Mouse (Mus musculus): Measurements from ENCODE around the gene Bloc1s4.
A peak's percentile ranks its signal among the peaks of the same experiment; 100 is the strongest.

Bloc1s4 gene

DNA sequence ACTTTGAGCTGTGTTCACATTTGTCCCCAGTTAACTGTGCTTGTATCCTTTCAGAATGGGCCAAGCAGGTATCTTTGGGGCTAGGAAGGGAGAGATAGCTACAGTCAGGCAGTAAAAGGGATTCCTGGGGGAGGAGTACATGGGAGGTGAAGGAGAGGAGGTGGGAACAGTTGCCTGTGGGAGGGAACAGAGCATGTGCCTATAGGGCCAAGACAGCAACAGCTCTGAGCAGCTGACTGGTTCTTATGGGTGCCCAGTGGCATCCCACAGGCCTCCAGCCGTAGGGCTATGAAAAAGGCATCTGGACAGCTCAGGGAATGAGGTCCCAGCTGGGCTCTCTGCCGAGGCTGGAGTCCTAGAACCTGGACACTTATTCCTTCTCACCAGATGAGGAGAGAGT is 31.6 kb downstream of the Bloc1s4 start:
- DNase-seq: no peak

DNA sequence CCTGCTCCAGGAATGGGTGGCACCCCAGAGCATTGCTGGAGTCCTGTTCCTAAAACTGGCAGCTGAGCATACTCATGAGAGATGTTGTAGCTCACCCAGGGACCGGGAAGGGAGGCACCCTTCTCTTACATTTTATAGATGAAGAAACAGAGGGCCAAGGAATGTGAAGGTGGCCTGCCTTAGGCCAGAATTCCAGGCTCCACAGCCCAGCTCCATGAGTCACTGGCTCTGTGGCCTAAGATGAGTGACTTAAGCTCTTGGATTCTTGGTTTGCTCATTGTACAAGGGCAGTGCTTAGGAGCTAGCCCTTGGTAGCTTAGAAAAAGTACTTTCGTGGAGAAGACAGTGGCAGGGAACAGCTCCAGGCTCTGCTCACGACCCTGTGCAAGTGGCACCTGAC is 33.6 kb downstream of the Bloc1s4 start:
- DNase-seq: no peak

DNA sequence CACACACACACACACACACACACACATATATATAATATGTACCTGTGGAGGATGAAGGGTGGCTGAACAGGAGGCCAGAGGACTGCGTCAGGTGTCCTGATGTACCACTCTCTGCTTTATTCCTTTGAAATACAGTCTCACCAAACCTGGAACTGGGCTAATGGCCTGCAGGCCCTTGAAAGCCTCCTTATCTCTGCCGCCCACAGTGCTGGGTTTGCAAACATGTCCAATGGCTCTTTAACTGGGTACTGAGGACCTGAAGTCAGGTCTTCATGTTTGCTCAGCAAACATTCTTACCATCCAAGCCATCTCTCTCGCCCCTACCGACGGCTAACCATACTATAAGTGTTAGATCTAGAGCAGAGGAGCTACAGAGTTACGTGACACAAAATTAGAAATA is 34.8 kb downstream of the Bloc1s4 start:
- DNase-seq: no peak

DNA sequence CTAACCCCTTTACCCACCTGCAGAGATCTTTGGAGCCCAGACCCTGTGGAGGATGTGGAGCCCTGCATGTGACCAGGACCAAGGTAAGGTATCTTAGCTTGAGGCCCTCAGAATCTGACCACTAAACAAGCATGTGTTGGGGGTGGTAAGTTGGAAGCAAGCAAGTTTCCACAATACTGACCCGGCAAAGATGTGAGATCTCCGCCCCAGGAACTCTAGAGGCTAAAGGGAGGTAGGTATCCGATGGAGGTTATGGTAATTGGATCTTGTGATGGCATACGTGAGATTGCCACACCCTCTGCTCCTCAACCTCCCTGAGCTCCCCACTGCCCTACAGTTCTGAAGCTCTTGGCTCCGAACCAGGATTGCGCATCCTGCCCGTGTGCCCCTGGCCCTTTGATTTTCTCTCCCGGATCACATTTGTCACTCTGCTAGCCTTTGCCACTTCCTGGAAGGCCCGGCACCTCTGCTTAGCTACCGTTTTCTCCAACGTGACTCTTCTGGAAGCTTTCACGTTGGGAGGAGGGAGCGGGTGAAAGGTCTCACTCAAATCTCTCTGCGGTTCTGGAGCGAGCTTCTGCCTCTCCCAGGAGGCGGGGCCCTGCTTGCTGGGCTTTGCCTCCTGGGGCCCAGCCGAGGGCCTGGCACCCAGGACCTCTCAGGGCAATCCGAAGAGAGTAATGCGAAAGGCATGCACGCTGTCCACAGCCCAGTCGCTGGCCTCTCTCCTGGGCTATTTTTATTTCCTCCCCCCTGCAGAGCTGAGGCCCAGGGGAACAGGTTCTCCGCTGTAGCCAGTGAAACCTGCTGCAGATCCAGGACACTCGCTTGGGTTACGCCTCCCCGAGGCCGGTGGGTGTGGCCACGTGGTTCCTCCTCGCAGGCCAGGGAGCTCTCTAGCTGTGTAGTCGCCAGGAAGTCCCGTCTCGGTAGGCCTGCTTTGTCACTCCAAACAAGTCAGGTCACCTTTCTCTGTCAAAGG is 35.6 kb downstream of the Bloc1s4 start:
- DNase-seq: peak; percentile 97

DNA sequence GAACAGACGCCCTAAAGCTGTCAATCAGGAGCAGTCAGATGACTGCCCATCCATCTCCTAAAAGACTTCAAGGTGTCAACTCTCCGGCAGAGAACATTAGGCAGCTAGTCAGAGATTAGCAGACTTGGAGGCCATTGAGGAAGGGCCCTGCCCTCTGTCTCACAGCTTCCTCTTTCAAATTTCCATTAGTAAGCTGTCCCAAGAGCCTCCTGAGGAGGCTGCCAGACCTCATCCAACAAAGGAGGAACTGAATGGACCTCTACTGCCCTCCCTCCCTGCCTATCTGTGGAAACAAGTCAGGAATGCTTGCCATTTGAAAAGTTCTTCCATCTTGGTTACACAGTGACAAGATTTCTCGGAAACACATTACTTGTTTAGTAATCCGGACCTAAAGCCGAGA is 36.6 kb downstream of the Bloc1s4 start:
- DNase-seq: no peak

DNA sequence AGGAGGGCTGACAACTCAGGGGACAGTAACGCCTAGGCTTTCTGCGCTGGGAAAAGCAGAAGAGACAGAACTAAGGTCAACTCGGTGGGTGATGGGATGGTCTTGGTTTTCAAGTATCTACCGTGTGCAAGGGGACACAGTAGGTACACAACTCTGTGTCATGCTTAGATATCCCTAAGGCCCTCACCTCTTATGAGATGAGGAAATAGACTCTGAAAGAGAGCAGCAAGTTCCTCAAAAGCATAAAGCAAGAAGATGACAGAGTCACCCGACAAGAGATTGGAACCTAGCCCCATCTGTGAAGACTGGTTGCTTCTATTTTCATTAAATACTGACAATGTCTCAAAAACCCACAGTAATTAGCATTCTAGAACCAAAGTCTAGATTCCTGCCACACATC is 42.7 kb downstream of the Bloc1s4 start:
- DNase-seq: no peak

DNA sequence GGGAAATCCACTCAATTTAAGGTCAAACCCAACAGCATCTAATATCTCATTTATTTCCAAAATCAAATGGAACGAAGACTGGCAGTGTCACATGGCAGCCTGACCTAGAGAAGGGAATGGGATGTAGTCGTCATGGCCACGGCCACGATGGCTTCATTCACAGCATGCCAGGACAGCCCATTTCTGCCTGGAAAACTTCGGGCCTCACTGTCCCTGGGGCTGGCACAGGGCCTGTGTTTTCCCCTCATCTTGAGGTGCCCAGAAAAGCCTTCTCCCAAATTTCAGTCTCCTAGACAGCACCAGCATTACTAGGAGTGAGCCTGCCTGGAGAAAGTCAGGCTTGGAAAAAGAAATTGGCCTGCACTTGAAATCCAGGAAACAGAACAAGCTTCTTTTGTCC is 43.1 kb downstream of the Bloc1s4 start:
- DNase-seq: no peak

DNA sequence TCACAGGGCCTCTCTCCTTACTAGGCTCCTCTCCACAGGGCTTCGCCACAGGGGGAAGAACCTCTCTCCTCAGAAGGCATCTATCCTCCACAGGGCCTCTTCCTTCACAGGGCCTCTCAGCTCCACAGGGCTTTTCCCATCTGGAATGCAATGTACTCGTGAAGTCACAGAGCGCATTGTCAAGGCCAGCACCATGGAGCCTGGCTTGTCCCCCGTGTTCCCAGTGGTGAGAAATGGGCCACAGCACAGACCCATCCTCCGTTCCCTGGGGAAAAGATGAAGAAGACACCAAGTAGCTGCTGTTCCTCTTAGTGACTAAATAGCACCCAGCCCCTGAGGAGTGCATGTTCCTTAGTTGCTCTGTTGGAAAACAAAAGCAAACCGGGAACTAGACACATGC is 43.8 kb downstream of the Bloc1s4 start:
- DNase-seq: no peak

DNA sequence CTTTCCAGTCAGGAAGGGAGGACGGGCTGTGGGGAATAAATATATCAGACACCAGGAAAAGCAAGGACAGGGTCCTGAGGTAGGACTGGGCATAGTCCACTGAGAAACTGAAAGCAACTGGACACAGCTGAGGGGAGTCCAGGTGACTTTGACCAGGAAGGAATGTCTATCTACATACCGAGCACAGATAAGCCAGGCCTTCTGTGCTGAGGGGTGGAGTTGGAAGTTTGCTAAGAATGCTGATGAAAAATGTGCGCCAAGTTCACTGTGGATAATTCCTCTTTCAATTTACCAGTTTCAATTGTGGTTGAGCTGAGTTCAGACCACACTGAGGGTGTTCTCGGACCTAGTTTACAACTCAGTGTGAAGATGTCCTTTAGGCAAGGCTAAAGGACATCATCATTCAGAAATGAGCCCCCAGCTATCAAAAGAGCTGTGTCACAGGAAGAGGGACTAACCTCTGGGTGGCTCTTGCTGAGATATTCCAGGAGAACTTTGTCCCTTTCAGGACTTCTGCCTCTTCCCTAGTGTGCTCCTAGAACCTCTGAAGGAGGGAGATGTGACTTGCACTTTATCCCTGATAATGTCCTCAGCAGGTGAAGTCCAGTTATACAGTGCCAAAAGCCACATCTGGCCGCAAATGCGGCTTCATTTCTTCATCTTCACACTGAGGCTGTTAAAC is 47.4 kb downstream of the Bloc1s4 start:
- DNase-seq: peak; percentile 35 to 63

DNA sequence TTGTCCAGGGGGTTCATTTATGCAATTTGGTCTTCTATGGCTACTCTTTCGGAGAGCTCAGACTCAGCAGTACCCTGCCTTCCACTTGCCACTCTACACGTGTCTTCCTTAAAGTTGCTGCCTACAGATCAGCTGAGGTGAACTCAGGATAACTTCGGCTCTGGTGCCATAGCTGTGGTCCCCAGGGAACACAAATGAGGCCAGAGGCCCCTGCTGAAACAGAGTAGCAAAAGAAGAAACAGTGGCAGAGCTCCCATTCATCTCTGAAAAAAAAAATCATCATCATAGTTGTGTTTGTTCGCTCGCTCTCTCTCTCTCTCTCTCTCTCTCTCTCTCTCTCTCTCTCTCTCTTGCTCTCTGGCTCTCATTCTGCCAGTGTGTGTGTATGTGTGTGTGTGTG is 49.8 kb downstream of the Bloc1s4 start:
- DNase-seq: no peak

DNA sequence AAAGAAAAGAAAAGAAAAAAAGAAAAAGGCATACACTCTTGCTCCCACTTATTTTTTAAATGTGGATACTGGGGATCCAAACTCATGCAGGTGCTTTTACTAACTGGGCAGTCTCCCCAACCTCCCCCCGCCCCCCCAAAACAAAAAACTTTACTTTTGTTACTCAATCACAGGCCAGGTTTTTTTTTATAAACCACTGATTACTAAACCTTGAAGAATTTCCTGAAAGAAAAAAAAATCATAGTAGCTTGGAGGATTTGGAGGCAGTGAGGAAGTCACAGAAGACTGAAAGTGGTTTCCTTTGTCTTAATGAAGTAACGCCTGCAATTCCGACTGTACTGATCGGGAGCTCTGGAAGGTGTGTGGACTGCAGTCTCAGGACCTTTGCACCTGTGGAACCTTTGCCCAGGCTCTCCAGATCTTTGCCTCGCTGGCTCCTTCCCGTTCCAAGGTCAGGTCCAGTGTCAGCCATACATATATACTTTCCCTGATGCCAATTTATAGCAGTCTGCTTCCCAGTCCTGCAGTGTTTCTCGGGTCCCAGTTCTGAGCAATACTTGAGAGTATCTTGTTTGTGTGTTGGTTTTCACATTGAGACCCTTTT is 50.3 kb downstream of the Bloc1s4 start:
- peak; percentile 47 to 56 for DNase-seq
